Mouse (Mus musculus) lung, postnatal 14 days (tissue): Measurements from ENCODE around the gene Adra2b.
A peak's percentile ranks its signal among the peaks of the same experiment; 100 is the strongest.

ENCODE experiments used
- DNase-seq: peaks from one replicate; pipeline ENCODE4 v3.0.0; 2021

Gene Adra2b

DNA sequence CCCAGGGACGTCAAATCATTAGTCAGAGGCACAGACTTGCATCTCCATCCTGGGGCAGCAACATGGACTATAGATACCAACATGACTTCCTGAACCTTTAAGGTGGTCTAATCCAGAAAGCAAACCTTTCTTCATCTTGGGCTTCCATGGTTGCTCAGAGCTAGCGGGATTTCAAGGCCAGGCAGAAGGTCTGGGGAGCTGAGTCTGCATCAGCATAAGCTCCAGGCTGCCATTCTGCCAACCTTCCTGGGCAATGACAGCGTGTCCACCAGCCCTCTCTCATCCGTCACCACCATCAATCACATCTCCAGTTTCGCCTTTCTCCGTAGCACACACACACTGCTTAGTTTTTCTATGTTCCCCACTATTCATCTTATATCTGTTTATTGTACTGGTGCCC lies 23.7 kb upstream of the Adra2b start:
- DNase-seq, result no peak

DNA sequence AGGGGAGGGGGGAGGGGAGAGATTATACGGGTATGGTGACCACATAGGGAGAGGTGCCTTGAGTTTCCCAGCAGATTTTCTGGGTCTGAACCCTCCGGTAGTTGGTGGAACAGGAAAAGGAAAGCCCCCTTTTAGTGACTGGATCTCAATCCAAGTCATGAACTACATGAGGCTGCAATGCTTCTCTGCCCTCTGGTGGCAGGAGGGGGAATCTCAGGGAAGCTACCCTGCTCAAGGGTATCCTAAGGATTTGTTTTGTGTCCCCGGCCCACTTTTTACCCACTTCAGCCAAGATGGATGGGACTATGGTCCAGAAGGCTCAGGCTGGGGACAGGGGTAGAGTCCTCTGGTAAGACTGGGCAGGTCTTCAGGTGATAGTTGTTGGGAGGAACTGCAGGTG lies 21.8 kb upstream of the Adra2b start:
- peak; percentile 70 for DNase-seq

DNA sequence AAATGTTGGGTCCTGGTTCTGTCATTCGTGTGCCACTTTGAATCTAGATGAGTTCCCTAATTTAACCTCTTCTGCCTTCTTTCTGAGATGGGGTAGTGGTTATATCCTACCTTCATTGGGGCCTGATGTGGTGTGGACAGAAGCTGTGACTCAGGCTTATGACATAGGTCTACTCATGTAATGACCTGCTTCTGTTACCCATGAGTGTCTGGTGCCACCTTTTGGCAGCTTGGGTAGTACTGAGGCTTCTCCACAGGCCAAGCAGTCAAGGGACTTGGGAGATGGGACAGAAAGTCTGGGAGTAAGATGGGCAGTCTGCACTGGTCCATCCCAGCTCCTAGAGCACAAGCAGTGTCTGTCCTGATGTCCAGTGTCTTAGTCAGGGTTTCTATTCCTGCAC lies 16.7 kb upstream of the Adra2b start:
- DNase-seq, result no peak

DNA sequence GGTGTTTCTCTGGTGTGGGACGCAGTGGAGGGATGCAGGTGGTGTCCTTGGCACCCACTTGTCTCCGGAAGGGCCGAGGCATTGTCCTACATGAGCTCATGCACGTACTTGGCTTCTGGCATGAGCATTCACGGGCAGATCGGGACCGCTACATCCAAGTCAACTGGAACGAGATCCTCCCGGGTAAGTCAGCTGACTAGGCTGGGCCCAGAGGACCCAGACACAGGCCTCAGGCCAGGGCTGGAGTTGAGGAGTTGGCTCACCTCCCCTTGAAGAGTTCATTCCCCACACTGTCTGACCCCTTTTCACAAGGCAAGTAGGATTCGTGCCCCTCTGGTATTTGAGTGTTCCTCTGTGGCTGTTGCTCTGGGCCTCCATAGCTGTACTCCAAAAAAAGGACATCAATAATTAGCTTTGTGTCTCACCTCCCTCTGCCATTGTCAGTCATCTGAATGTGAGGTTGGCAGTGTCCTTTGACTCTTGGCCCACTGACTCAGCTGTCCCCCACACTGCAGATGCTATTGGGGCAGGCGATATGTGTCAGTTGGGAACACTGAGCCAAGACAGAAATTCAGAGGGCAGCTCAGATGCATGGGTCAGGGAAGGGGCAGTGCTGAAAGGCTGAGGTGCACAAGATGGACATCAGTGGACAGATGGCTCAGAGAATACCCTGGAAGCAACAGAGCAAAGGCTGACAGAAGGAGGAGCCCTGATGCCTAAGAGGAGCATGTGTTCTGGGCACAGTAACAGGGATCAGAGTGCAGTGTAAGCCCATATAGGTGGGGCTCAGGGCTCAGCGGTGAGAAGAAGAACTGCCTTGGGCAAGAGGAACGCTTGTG lies 15.6 kb upstream of the Adra2b start:
- DNase-seq, result no peak

DNA sequence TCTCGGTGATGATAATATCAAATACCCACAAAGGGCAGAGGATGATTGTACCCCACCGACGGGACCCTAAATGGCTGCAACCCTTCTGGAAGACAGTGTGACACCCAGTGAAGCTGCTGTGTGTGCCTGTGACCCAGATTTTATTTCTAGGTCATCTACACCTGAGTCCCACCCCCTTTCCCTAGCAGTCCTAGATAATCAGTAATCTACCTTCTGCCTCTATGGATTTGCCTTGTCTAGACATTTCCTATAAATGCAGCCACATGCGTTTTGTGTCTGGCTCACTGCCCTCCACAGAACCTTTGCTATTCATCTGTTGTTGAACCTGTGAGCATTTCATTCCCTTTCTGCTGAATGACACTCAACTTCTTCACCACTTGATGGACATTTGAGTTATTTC lies 9.1 kb upstream of the Adra2b start:
- DNase-seq, result no peak

DNA sequence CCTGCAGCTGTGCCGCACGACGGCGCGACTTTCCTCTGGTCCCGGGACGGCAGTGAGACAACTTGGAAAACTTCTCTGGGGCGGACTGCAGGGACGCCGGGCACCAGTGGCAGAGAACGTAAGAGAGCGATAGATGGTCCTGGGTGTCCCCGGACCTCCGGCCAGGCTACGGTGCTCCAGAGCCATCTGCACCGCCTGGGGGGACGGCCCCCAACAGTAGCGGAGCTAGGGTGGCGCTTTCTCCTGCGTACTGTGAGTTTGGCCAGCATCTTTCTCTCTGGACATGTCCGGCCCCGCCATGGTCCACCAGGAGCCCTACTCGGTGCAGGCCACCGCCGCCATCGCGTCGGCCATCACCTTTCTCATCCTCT lies 259 bp downstream of the Adra2b start:
- DNase-seq, result no peak

DNA sequence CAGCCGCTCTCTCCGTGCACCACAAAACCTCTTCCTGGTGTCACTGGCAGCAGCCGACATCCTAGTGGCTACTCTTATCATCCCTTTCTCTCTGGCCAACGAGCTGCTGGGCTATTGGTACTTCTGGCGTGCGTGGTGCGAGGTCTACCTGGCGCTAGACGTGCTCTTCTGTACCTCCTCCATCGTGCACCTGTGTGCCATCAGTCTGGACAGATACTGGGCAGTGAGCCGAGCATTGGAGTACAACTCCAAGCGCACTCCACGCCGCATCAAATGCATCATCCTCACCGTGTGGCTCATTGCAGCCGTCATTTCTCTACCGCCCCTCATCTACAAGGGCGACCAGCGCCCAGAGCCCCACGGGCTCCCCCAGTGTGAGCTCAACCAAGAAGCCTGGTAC lies 688 bp downstream of the Adra2b start:
- no peak for DNase-seq

DNA sequence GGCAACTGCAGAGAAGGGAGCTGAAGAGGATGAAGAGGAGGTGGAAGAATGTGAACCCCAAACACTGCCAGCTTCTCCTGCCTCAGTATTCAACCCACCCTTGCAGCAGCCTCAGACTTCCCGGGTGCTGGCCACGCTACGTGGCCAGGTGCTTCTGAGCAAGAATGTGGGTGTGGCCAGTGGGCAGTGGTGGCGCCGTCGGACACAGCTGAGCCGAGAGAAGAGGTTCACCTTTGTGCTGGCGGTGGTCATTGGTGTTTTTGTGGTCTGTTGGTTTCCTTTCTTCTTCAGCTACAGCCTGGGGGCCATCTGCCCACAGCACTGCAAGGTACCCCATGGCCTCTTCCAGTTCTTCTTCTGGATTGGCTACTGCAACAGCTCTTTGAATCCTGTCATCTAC lies 1.4 kb downstream of the Adra2b start:
- no peak for DNase-seq

DNA sequence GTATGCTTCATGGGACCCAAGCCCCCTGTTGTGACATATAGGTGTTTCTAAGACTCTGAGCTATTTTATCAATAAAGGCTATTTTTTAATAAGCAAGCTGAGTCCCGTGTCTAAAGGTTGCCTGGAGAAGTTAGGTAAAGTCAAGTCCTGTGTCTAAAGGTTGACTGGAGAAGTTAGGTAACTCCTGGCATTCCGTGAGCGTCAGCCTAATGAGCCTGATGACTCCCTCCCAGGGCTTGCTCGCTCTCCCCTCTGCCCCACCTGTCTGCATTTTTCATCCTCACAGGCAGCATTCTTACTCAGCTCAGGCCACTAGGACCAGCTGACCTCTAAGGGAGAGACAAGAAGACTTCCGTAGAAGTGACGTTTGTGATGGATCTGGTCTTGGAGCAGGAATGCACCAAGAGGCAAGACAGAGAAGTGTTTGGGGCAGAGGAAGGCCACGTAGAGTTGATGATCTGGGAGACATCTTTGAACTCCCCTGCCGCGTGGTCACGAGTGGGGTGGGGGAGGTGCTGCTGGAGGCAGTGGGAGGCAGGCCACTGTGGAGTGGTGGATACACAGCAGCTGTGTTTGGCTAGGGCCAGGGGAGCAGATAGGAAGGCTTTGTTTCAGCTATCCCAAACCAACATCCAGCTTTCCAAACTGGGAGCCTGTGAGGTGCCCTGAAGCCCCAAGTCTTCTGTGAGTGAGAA lies 4.3 kb downstream of the Adra2b start:
- no peak for DNase-seq

DNA sequence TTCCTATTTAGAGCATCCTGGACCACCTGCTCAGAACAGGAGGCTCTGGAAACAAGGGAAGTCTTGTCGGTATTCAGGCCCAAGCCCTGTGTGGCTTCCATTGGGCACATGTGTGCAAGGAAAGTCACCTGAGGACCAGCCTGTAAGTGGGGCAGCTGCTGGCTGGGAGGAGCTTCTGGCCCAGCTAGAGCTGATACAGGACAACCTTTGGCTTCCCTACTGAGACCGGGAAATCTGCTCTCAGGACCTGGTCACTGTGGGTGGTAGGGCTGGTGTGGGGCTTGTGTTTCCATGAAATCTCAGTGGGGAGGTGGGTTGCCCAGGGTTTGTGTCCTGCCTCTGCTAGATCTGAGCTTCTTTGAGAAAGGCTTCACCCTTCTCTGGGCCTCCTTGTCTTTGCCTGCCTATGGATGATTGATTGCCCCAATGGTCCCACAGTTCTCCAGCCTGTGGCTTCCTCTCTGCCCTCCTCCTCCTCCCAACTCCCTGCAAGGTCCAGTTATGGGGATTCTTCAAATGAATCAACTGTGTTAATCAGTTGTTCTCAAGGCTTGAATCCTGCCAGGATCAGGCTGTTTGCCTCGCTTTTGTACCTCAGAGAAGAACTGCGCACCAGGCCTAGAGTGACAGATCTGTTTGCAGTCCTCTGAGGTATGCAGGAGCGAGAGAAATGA lies 6.8 kb downstream of the Adra2b start:
- no peak for DNase-seq

DNA sequence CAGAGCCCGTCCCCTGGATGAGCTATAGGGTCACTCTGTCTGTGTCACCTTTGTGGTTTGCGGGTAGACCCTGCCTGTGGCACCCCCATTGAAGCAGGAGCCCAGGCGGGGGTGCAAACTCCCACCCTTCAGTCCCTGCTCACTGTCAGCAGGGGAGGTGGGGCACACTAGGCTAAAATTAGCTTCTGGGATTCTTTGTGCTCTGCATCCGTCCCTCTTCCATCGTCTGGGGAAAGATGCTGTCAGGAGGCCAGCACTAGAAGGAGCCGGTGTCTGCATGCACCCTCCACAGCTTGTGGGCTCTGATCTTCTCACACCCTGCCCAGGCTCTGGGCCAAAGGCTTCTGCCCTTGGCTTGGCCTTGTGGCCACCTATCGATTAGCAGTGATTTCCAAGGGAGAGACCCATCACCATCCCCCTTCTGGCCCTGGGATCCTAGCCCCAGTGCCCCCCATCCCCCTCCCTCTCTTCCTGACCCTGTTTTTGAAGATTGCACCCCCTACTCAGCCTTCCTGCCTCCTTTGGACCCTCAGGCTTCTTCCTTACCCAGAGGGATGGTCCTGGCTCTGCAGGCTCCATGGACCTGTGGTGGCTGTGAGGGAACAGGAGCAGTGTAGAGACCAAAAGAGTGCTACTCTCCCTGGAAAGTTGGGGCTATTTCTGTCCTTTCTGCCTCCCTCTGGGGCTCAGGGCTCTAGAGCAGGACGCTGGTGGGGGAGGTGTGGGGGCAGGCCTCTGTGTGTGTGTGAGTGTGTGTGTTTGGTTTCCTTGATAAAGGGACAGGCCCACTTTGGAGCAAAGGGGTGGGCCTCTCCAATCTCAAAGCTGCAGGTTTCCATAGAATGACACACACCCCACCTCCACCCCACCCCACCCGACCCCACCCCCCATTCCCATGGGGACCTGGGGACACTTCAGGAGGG lies 7.8 kb downstream of the Adra2b start:
- DNase-seq, result no peak

DNA sequence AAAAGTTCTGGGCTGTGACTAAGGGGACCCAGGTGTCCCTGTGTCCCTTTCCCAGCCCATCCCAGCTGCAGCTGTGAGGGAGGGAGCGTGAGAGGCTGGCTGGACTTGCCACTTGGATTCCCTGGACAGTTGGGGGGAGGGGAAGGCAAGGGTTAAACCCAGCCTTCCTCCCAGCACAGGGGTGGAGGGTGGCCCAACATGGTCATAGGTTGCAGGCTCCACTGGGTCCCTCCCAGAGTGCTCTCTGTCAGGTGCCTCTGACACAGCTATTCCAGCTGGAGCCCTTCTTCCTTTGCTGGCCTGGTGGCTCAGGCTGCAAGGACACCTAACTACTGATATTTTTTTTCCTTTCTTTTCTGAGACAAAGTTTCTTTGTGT lies 8.5 kb downstream of the Adra2b start:
- no peak for DNase-seq

DNA sequence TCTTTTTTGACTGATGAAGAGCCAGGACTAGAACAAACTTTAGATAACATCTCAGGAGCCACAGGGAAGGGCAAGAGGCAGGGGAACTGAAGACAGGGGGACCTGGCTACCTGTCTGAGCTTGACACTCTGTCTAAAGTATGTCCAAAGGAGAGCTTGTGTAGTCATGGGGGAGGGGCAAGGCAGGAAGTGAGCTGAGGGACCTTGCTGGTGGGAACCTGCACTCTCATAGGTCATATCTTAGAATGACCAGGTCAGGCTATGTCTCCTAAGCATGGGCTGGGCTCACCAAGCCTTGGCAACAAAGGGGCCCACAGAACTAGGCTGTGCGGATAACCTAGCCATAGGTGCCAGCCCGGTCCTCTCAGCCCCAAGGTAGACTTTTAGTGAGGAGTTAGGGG lies 9.1 kb downstream of the Adra2b start:
- DNase-seq, result no peak

DNA sequence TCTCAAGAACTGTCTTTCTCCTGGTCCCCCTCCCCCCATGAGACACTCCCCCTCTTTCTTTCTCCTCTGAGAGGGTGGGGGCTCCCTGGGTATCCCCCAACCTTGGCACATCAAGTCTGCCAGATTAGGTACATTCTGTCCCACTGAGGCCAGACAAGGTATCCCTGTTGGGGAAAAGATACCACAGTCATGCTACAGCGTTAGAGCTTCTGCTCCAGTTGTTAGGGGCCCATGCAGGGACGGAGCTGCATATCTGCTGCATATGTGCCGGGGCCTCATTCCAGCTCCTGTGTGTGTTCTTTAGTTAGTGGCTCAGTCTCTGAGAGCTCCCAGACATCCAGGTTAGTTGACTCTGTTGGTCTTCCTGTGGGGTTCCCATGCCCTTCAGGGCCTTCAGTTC lies 11.1 kb downstream of the Adra2b start:
- DNase-seq, result no peak

DNA sequence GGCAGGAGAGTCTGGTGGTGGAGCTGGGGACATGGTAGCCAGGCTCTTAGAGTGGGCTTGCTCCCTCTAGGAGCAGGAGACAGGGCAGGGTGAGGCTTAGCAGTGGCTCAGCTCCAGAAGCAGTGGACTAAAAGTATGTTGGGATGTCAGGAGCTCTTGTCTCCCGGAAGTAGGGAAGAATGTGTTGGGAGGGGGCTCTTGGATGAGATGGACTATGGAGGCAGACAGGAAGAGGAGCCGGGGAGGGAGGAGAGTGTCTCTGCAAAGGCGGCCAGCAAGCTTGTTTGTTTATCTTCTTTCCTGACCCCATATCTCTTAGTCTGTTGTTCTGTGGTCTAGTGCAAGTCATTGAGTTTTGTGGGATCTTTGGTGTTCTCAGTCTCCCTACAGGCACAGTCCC lies 12.1 kb downstream of the Adra2b start:
- no peak for DNase-seq

DNA sequence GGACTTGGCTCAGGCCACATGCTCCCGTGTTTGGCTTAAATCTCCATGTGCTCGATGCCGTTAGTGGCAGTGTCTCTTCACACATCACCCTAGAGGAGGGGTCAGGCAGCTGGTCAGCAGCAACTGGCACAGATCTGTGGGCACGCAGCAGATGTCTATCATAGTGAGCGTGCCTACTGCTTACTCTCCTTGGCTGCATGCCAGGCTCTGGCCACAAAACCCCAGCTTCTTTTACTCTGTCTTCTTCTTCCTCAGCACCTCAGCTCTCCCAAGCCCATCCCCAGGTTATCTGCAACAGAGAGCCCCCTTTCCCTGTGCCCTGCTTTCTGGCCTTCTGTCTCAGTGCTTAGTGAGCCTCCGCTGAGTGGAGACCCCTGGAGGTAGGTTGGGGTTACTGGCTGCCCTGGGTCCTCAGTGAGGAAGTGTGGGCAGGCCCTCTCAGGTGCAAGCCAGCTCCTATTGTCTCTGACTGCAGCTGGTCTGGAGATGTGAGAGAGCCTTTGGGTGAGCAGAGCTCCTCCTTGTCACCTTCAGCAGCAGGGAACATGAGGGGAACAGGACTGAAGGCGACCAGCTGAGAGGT lies 12.8 kb downstream of the Adra2b start:
- no peak for DNase-seq

DNA sequence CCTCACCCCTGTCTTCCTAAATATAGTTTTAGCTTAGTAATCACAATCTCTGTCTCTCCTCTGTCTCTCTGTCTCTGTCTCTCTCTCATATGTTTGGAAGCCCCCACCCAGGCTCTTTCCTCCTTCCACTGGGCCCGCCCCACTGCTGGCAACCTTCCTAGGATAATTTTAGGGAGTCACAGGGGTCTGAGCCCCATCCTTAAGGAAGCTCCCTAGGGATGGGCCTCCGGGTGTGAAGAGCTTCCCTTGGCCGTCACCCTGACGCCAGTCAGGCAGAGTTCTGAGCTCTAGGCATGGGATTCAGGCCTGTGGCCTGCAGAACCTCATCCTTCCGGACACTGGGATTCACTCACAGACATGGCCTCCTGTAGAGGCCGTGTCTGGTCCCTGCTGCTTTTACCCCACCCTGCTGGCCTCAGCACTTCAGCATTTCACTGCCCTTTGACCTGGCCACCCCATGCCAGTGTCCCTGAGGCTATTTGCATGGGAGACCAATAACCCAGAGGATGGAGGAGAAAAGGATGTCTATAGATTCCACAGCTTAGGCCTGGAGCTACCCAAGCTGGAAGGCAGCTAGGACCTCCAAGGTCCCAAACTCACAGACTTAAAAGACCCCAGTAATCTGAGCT lies 13.5 kb downstream of the Adra2b start:
- no peak for DNase-seq

DNA sequence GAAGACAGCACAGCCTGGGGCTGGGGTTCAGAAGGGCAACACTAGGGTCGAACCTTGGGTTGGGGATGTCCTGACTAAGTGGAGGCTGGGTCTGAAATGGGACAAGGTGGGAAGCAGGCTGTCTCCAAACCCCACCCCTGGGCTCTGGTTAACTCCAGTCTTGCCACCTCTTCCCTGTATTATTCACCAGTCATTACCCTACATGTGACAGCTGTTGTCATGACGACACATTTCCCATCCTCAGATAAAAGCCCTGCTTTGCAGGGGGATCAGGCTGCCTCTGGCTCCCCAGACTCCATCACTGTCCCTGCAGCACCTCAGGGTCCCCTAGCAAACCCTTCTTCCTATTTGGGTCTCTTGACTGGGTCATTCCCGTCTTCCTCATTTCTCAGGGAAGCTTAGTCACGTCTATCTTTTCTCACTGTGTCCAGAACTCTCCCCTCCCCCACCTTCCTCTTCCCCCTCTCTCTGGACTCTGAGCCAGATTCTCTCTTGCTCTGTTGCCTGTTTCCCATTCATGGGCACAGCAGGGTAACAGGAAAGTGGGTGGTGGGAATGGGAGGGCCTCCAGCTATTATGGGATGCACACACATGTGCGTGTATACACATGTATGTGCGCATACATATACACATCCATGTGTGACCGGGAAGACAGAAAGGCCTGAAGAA lies 15.1 kb downstream of the Adra2b start:
- no peak for DNase-seq

DNA sequence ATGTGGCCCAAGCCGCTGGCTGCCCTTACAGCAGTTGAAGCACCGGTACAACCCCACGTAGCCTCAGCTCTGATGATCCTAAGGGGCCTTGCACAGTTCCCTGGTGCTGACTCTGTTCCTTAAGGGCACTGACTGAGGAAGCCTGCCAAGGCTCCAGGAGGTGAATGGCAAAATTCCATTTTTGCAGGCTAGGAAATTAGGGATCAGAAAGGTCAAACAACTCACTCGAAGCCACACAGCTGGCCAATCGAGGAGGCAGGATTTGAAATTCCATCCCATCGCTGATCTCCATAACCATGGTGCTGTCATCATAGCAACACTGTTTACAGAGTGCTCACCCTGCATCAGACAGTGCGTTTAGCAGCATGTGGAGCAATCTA lies 15.6 kb downstream of the Adra2b start:
- peak; percentile 25 for DNase-seq

DNA sequence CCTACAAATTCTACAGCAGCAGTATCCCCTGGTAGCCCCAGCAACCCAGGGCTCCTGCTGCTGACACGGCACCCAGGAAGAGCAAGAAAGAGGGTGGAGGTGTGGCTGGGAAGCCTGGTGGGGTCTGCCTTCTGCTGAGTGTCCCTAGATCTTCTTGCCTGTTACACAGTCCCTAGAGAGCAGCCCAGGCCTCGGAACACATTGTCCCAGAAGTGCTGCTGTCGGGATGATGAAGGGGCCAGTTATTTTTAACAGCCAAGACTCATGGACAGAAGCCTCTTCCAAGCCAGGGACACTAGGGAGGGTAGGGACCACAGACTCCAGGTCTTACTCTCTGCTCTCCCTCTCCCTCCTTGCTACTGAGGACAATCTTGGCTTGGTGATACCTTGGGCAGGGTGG lies 16.2 kb downstream of the Adra2b start:
- no peak for DNase-seq

DNA sequence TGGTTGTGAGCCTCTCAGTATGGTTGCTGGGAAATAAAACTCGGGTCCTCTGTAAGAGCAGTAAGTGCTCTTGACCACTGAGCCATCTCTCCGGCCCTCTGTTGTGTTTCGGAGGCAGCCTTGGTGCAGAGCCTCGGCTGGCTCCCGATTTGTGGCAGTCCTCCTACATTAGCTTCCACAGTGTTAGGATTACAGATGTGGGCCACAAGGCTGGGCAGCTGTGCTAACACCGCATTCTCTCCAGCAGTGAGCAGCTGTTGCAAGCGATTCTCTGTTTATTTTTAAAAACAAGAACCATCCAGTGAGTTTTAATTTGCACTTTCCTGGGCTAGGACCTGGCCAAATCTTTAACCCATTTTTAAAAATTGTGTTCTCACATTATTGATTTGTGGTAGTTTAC lies 20.9 kb downstream of the Adra2b start:
- DNase-seq, result no peak

DNA sequence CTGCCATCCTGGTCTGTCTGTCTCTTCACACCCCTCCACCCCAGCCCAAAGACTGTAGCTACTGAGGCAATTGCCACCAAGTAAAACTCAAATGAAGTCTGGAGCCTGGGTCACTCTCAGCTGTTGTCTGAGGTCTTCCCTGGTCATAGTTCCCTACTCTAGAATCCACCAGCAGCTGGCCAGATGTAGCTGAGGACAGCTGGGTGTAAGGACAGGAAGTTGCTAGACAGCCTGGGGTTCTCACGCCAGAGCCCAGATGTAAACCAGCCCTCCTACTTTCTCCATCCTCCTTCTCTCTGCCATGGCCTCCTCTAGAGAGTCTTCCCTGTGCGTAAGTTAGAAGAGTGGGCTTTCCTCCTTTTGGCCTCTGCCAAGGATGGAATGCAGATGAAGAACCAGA lies 24.5 kb downstream of the Adra2b start:
- no peak for DNase-seq
